Mouse (Mus musculus) MEL (cell line): ENCODE data around the gene Ubap2l. TPM values are rescaled to one million over a fixed set of nuclear protein-coding genes. Genes with fewer than 3 reads are reported as not detected.

ENCODE experiments used
- DNase-seq: peaks from one replicate; pipeline ENCODE4 v3.0.0; 2011; ENCODE audit warnings: low read depth, low spot score
- H3K27ac ChIP-seq: 2 replicates; pipeline ENCODE4 v1.5.1; 2012; ENCODE audit warnings: low read depth, mild to moderate bottlenecking, control low read depth, low read length, moderate library complexity; ENCODE audit not compliant: control insufficient read depth
- H3K27me3 ChIP-seq, 2 experiments: fragments of 150-350 bp in 1 of 2; sonication (generic) in 1 of 2; 2 replicates each; pipeline ENCODE4 v1.6.1; 2012; ENCODE audit warnings: low read length in 2 of 2, mild to moderate bottlenecking in 2 of 2, improper control_type of control experiment in 1 of 2, moderate library complexity in 1 of 2; ENCODE audit not compliant: insufficient read depth in 2 of 2, control insufficient read depth in 1 of 2
- H3K36me3 ChIP-seq, 2 experiments: 2 replicates each; pipeline ENCODE4 v1.6.1; 2012 to 2014; ENCODE audit warnings: low read length in 2 of 2, improper control_type of control experiment in 1 of 2, inconsistent platforms in 1 of 2, mild to moderate bottlenecking in 1 of 2; ENCODE audit not compliant: insufficient read depth in 2 of 2, control insufficient read depth in 1 of 2
- H3K4me1 ChIP-seq, 2 experiments: fragments of 150-350 bp in 1 of 2; sonication (generic) in 1 of 2; 2 replicates each; pipeline ENCODE4 v1.6.1; 2012; ENCODE audit warnings: low read length in 2 of 2, improper control_type of control experiment in 1 of 2, mild to moderate bottlenecking in 1 of 2; ENCODE audit not compliant: insufficient read depth in 2 of 2, control insufficient read depth in 1 of 2
- H3K4me3 ChIP-seq, 2 experiments: fragments of 150-350 bp in 1 of 2; sonication (generic) in 1 of 2; 2 replicates each; pipeline ENCODE4 v1.5.1; 2012; ENCODE audit warnings: low read depth in 2 of 2, low read length in 2 of 2, mild to moderate bottlenecking in 2 of 2, moderate library complexity in 2 of 2, control low read depth in 1 of 2, improper control_type of control experiment in 1 of 2; ENCODE audit not compliant: control insufficient read depth in 1 of 2, insufficient read depth in 1 of 2
- H3K79me2 ChIP-seq: 2 replicates; pipeline ENCODE4 v1.6.1; 2012; ENCODE audit warnings: mild to moderate bottlenecking, low read length, moderate library complexity; ENCODE audit not compliant: control insufficient read depth, poor library complexity, insufficient read depth
- H3K9ac ChIP-seq: 2 replicates; pipeline ENCODE4 v1.6.1; 2012; ENCODE audit warnings: low read depth, mild to moderate bottlenecking, control low read depth, low read length, moderate library complexity; ENCODE audit not compliant: control insufficient read depth, poor library complexity, severe bottlenecking
- H3K9me3 ChIP-seq: fragments of 150-350 bp; sonication (generic); replicated peaks from 2 replicates; pipeline ENCODE4 v1.6.1; 2012; ENCODE audit warnings: mild to moderate bottlenecking, low read length, improper control_type of control experiment, moderate library complexity; ENCODE audit not compliant: insufficient read depth
- BHLHE40 ChIP-seq: IDR thresholded peaks from 2 replicates; pipeline ENCODE4 v1.6.1; 2012; ENCODE audit warnings: low read depth, mild to moderate bottlenecking, inconsistent platforms, low read length, improper control_type of control experiment, borderline replicate concordance
- CHD1 ChIP-seq: IDR thresholded peaks from 2 replicates; pipeline ENCODE4 v1.6.1; 2012; ENCODE audit warnings: low read depth, mild to moderate bottlenecking, inconsistent platforms, low read length, improper control_type of control experiment
- E2F4 ChIP-seq: IDR thresholded peaks from 2 replicates; pipeline ENCODE4 v1.6.1; 2011; ENCODE audit warnings: low read depth, low read length, improper control_type of control experiment, borderline replicate concordance
- EP300 ChIP-seq, 2 experiments: IDR thresholded peaks; 2 replicates each; pipeline ENCODE4 v1.6.1; 2011; ENCODE audit warnings: improper control_type of control experiment in 2 of 2, low read length in 2 of 2, low read depth in 1 of 2, mild to moderate bottlenecking in 1 of 2
- ETS1 ChIP-seq: IDR thresholded peaks from 2 replicates; pipeline ENCODE4 v1.6.1; 2012; ENCODE audit warnings: low read depth, mild to moderate bottlenecking, inconsistent platforms, low read length, improper control_type of control experiment, moderate library complexity
- JUND ChIP-seq: IDR thresholded peaks from 2 replicates; pipeline ENCODE4 v1.6.1; 2011; ENCODE audit warnings: low read depth, mild to moderate bottlenecking, improper control_type of control experiment, low read length
- KAT2A ChIP-seq: conservative IDR thresholded peaks from 2 replicates; pipeline ENCODE4 v1.6.1; 2012; ENCODE audit warnings: low read depth, low read length, improper control_type of control experiment, inconsistent platforms
- MAZ ChIP-seq: IDR thresholded peaks from 2 replicates; pipeline ENCODE4 v1.6.1; 2012; ENCODE audit warnings: low read depth, mild to moderate bottlenecking, inconsistent platforms, low read length, improper control_type of control experiment
- MXI1 ChIP-seq: IDR thresholded peaks from 2 replicates; pipeline ENCODE4 v1.6.1; 2011; ENCODE audit warnings: mild to moderate bottlenecking, low read depth, low read length, improper control_type of control experiment
- MYB ChIP-seq: IDR thresholded peaks from 2 replicates; pipeline ENCODE4 v1.6.1; 2011; ENCODE audit warnings: mild to moderate bottlenecking, low read depth, low read length, improper control_type of control experiment
- NELFE ChIP-seq: IDR thresholded peaks from 2 replicates; pipeline ENCODE4 v1.6.1; 2011; ENCODE audit warnings: low read depth, low read length, improper control_type of control experiment
- NRF1 ChIP-seq: IDR thresholded peaks from 2 replicates; pipeline ENCODE4 v1.6.1; 2014; ENCODE audit warnings: low read depth, mild to moderate bottlenecking, inconsistent platforms, low read length, improper control_type of control experiment, moderate library complexity; ENCODE audit not compliant: poor library complexity, insufficient read depth, severe bottlenecking
- POLR2AphosphoS5 ChIP-seq: IDR thresholded peaks from 2 replicates; pipeline ENCODE4 v1.6.1; 2012; ENCODE audit warnings: low read depth, borderline replicate concordance, mild to moderate bottlenecking, inconsistent platforms, low read length, moderate library complexity, mixed read lengths
- RCOR1 ChIP-seq: IDR thresholded peaks from 2 replicates; pipeline ENCODE4 v1.6.1; 2012; ENCODE audit warnings: low read depth, mild to moderate bottlenecking, inconsistent platforms, low read length, improper control_type of control experiment
- SIN3A ChIP-seq: IDR thresholded peaks from 2 replicates; pipeline ENCODE4 v1.6.1; 2012; ENCODE audit warnings: low read length, improper control_type of control experiment, inconsistent platforms
- TAL1 ChIP-seq: IDR thresholded peaks from 2 replicates; pipeline ENCODE4 v1.6.1; 2012; ENCODE audit warnings: mild to moderate bottlenecking, inconsistent platforms, low read length, moderate library complexity, mixed read lengths
- TBP ChIP-seq: IDR thresholded peaks from 2 replicates; pipeline ENCODE4 v1.8.0; 2011; ENCODE audit warnings: low read depth, low read length, improper control_type of control experiment
- TCF12 ChIP-seq: IDR thresholded peaks from 2 replicates; pipeline ENCODE4 v1.6.1; 2014; ENCODE audit warnings: low read depth, mild to moderate bottlenecking, inconsistent platforms, low read length, improper control_type of control experiment, moderate library complexity
- UBTF ChIP-seq: IDR thresholded peaks from 2 replicates; pipeline ENCODE4 v1.6.1; 2012; ENCODE audit warnings: low read depth, mild to moderate bottlenecking, inconsistent platforms, low read length, improper control_type of control experiment, moderate library complexity, borderline replicate concordance; ENCODE audit not compliant: insufficient read depth
- USF1 ChIP-seq: IDR thresholded peaks from 2 replicates; pipeline ENCODE4 v1.6.1; 2014; ENCODE audit warnings: low read depth, mild to moderate bottlenecking, inconsistent platforms, low read length, improper control_type of control experiment, moderate library complexity
- USF2 ChIP-seq, 2 experiments: IDR thresholded peaks; 2 replicates each; pipeline ENCODE4 v1.6.1; 2011 to 2012; ENCODE audit warnings: improper control_type of control experiment in 2 of 2, low read length in 2 of 2, borderline replicate concordance in 1 of 2, inconsistent platforms in 1 of 2, low read depth in 1 of 2, mild to moderate bottlenecking in 1 of 2; ENCODE audit not compliant: insufficient read depth in 1 of 2
- ZMIZ1 ChIP-seq: IDR thresholded peaks from 2 replicates; pipeline ENCODE4 v1.6.1; 2012; ENCODE audit warnings: low read depth, mild to moderate bottlenecking, inconsistent platforms, low read length, improper control_type of control experiment, moderate library complexity
- ZNF384 ChIP-seq: IDR thresholded peaks from 2 replicates; pipeline ENCODE4 v1.6.1; 2012; ENCODE audit warnings: low read depth, mild to moderate bottlenecking, inconsistent platforms, low read length, improper control_type of control experiment
- polyA plus RNA-seq, 2 experiments: library from polyadenylated mRNA; stranded (reverse) in 1 of 2; unstranded in 1 of 2; fragments of >175 nt in 1 of 2; fragments of >200 nt in 1 of 2; gene quantifications; 2 replicates each; pipeline versions ENCODE4 v1.2.1 to v1.2.4; 2012; ENCODE audit warnings: low replicate concordance in 2 of 2, low read depth in 1 of 2; ENCODE audit not compliant: insufficient read length in 2 of 2, insufficient read depth in 1 of 2, missing spikeins in 1 of 2
- total RNA-seq: library from RNA; depleted of rRNA; stranded (reverse); fragments of 300-350 nt; gene quantifications from 2 replicates; pipeline ENCODE4 v1.2.3, GENCODE M21; 2012

The Ubap2l gene
- total and polyA plus RNA-seq, 3 experiments: 107 to 442 (median 247) TPM

DNA sequence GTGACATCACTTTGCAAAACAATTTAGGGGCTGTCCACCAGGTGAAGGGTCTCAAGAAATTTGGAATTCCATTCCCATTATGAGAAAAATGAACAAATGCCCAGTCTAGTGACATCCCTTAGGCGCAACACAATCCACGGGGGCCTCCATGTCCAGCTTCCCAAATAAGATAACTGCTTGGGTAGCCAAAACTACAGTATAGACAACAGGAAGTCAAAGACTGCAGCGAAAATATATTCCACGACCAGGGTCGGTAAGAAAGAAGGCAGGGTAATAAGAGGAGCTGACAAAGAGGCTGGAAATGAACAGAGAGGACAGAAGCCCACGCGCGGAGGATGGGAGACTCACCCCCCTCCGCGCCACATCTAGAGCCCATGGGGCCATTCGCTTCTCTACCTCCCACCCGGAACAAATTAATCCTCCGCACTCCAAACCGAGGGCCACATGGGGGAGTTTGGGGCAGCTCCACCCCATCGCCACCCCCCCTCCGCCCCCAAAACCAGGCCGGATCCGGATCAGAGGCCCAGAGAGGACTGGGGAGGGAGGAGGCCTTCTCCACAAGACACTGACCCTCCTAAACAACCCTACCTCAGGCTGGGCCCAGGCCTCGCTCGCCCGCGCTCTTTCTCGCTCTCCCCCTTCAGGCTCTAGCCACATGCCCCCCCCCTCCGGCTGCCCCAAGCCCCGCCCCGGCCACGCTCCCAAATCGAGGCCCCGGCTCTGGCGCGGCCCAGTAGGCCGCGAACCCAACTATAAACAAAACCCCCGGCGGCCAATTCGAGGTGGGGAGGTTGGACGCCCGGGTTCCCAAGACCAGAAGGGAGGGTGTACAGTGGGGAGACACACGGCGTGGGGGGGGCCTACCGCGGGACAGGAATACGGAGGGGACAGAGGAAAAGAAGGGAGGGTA lies 732 bp downstream of the Ubap2l start, which contains the start of gene 4933434E20Rik (continued):
- TF ChIP-seq USF2 (IDR thresholded peaks at IDR 0.05; ENCODE audit: borderline replicate concordance in 1 of 2, insufficient read depth in 1 of 2, low read depth in 1 of 2, low read length in 2 of 2): no peak
- TF ChIP-seq TCF12: no peak
- no peak for TF ChIP-seq NRF1
- 0 out of 4 replicates have a peak, but pooled peaks of 1 of the 2 experiments have one; percentile 14 for TF ChIP-seq EP300 (IDR thresholded peaks at IDR 0.05; ENCODE audit: low read depth in 1 of 2, low read length in 2 of 2)
- TF ChIP-seq ETS1: no peak
- no peak for TF ChIP-seq USF1
- TF ChIP-seq TBP: peak; percentile 24; the same call in 1 of the 2 replicates
- peak; percentile 80 for TF ChIP-seq MXI1
- TF ChIP-seq POLR2AphosphoS5: no peak
- TF ChIP-seq E2F4: no peak
- TF ChIP-seq UBTF: peak; percentile 100
- no peak for TF ChIP-seq MYB
- peak; percentile 84 for TF ChIP-seq MAZ
- TF ChIP-seq ZMIZ1: no peak; the same call in 1 of the 2 replicates
- 0 out of 2 replicates have a peak, but pooled peaks have one; percentile 17 for TF ChIP-seq RCOR1
- TF ChIP-seq KAT2A: no peak
- TF ChIP-seq SIN3A: peak; percentile 51
- TF ChIP-seq JUND: no peak
- TF ChIP-seq NELFE: no peak
- no peak for TF ChIP-seq TAL1
- TF ChIP-seq BHLHE40: 0 out of 2 replicates have a peak, but pooled peaks have one; percentile 24

DNA sequence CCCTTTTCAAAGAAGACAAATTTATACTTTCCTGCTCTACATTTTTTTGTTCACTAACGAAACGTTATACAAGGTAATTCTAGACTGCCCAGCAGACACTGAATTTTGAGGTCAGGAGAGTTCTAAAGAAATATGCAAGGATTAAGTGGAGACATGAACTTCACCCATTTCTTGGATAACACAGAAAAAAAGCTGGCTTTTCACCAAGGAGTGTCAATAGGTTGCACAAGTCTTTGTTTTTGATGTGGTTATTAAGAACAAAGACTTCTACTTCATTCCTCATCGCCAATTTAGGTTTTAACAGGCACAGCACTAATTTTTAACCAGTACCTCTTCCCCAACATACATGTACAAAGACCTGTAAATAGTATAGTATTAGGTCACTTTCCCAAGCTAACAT lies 2.7 kb downstream of the Ubap2l start:
- no peaks in the 10 kb centered on the region for H3K27me3 ChIP-seq
- H3K36me3 ChIP-seq: peaks cover 26 to 37% of the 10 kb centered on the region in 2 experiments
- TF ChIP-seq MYB: 0 out of 2 replicates have a peak, but pooled peaks have one; percentile 20
- TF ChIP-seq CHD1: 0 out of 2 replicates have a peak, but pooled peaks have one; percentile 45
- TF ChIP-seq ZNF384: no peak
- TF ChIP-seq, all 39 proteins: peak for 2
- no peak overlapping the region for H3K27ac ChIP-seq
- H3K4me1 ChIP-seq: peaks cover 7 to 14% of the 10 kb centered on the region in 2 experiments
- H3K9me3 ChIP-seq: no peaks in the 10 kb centered on the region
- no peak overlapping the region for H3K9ac ChIP-seq
- no peak overlapping the region for H3K4me3 ChIP-seq
- H3K79me2 ChIP-seq: peaks cover 57% of the 10 kb centered on the region
- DNase-seq: no peak
